Mouse (Mus musculus) forebrain, postnatal 0 days (tissue): ENCODE measurements at regions not wholly inside any gene's neighbourhood (a gene's known extent, or its start where the extent isn't known, plus 50 kb on each side); places are given as distances from the start of the nearest gene placed in this dataset.

Experiments
- ATAC-seq: fragments of 200-750 bp; cut with Nextera tagmentation; 2 replicates; pipeline ENCODE4 v1.8.0; 2017; ENCODE audit warnings: mild to moderate bottlenecking, moderate library complexity
- DNase-seq: peaks from one replicate; pipeline ENCODE4 v3.0.0-alpha.2; 2015
- H3K27ac ChIP-seq: fragments of 300-500 bp; sonication (generic); 2 replicates; pipeline ENCODE4 v1.5.1; 2014; ENCODE audit warnings: low read depth, mild to moderate bottlenecking, antibody characterized with exemption, low read length, moderate library complexity, mixed read lengths
- H3K27me3 ChIP-seq: fragments of 300-500 bp; sonication (generic); 2 replicates; pipeline ENCODE4 v1.6.1; 2014; ENCODE audit warnings: mild to moderate bottlenecking, low read length, mixed read lengths; ENCODE audit not compliant: insufficient read depth
- H3K36me3 ChIP-seq: fragments of 300-500 bp; sonication (generic); 2 replicates; pipeline ENCODE4 v1.6.1; 2014; ENCODE audit warnings: mild to moderate bottlenecking, moderate library complexity; ENCODE audit not compliant: insufficient read depth
- H3K4me1 ChIP-seq: fragments of 300-500 bp; sonication (generic); 2 replicates; pipeline ENCODE4 v1.6.1; 2014; ENCODE audit warnings: antibody characterized with exemption; ENCODE audit not compliant: insufficient read depth
- H3K4me2 ChIP-seq: fragments of 300-500 bp; sonication (generic); 2 replicates; pipeline ENCODE4 v1.6.1; 2014; ENCODE audit warnings: low read depth, mild to moderate bottlenecking, moderate library complexity
- H3K4me3 ChIP-seq: fragments of 300-500 bp; sonication (generic); 2 replicates; pipeline ENCODE4 v1.5.1; 2014; ENCODE audit warnings: low read depth, low read length, mixed read lengths
- H3K9ac ChIP-seq: fragments of 300-500 bp; sonication (generic); 2 replicates; pipeline ENCODE4 v1.6.1; 2014; ENCODE audit warnings: mild to moderate bottlenecking
- H3K9me3 ChIP-seq: fragments of 300-500 bp; sonication (generic); 2 replicates; pipeline ENCODE4 v1.6.1; 2016; ENCODE audit warnings: low read length
- CTCF ChIP-seq: sonication (generic); IDR thresholded peaks from 2 replicates; pipeline ENCODE4 v1.5.1; 2016; ENCODE audit warnings: antibody characterized with exemption, control low read depth, low read depth
- whole genome bisulfite sequencing: fragments of 180-500 bp; shearing (Covaris S2); extraction: QIAGEN DNeasy Blood & Tissue Kit; methylation state at CpG from one replicate; pipeline ENCODE4 v1.1.7; 2014; 5-methylcytosine and 5-hydroxymethylcytosine counted together

DNA sequence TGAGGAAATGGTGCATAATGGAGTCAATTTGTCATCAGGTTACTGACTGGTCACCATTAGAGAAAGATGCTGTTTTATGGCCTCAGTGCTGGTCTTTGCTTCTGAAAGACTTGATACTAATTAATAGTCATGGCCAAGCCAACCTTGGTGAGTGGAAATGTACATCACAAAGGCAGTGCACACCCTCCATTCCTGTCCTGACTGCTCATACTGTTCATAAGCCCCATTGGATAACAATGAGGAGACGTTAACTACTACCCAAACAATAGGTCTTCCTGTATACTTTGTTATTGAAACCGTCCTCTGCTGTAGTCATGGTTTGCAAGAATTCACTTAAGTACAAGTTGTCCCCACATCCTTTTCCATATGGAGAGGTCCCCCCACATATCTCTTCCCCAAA is 605.8 kb upstream of the Slc35b3 start:
- DNase-seq (no peak), ATAC-seq (no peak)
- no peak overlapping the region for H3K9ac ChIP-seq
- H3K36me3 ChIP-seq, result no peaks in the 10 kb centered on the region
- no peaks in the 10 kb centered on the region for H3K4me1 ChIP-seq
- no peaks in the 10 kb centered on the region for H3K9me3 ChIP-seq
- H3K27ac ChIP-seq, result no peak overlapping the region
- no peaks in the 10 kb centered on the region for H3K27me3 ChIP-seq
- WGBS, result 82% methylated on average over 2 of the region's 2 CpGs
- H3K4me2 ChIP-seq, result no peak overlapping the region
- H3K4me3 ChIP-seq, result no peak overlapping the region
- no peak for TF ChIP-seq CTCF

DNA sequence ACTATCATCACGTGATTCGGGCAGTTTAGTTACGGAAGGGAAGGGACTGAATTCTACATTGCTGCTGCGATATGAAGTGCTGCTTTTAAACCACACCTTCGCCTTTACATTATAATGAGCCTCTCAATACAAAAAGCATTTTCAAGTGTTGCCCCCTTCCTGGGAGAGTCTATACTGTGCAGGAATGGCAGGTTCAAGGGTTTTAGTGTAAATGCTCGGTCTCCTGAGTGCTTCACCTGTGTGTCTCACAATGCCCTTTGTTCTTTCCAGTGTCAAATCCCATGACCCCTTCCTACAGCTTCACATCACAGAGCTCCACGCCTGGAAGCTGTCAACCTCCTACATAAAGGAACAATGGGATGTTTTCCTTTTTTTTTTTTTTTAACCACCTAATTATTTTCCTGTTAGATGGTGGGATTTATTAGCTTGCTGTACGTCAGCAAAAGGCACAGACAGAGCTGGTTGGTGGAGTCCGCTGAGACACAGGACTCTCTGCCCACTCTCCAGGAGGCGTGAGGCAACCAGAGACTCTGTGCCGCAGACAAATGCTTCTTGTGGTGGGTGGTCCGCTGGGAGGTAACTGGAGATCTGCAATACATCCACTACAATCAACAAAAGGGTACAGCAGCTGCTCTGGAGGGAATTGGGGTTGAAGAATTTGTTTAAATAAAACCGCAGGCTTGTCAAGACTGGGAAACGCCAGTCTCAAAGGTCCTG is 577.2 kb upstream of the Slc35b3 start:
- Histone ChIP-seq H3K4me2 (no peak overlapping the region), H3K9ac (no peak overlapping the region), H3K36me3 (no peaks in the 10 kb centered on the region), H3K27me3 (no peaks in the 10 kb centered on the region), H3K27ac (no peak overlapping the region), H3K4me1 (no peaks in the 10 kb centered on the region), H3K4me3 (no peak overlapping the region), H3K9me3 (no peaks in the 10 kb centered on the region)
- no peak for DNase-seq
- TF ChIP-seq CTCF, result no peak
- 43% methylated on average over 14 of the region's 14 CpGs for WGBS
- no peak for ATAC-seq

DNA sequence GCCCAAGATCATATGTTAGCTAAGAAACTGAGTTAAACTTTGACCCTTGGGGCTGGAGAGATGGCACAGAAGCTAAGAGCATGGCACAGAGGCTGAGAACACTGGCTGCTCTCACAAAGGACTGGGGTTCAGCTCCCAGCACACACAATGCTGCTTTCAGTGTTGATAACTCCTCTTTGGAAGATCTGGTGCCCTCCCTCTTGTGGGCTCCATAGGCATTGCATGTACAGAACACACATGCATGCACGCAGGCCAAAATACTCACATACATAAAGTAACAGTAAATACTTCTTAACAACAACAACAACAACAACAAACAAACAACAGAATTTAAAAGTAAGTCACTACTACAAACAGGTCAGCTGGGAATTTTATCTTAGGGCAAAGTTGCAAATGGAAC is 565.8 kb upstream of the Slc35b3 start:
- no peaks in the 10 kb centered on the region for H3K36me3 ChIP-seq
- TF ChIP-seq CTCF, result peak; percentile 49
- H3K9ac ChIP-seq, result no peak overlapping the region
- no peaks in the 10 kb centered on the region for H3K27me3 ChIP-seq
- H3K4me3 ChIP-seq, result no peak overlapping the region
- 0 out of 2 replicates have a peak, but pooled peaks cover 2% of the 10 kb centered on the region for H3K9me3 ChIP-seq
- H3K4me2 ChIP-seq, result no peak overlapping the region
- no peak for ATAC-seq
- H3K4me1 ChIP-seq, result no peaks in the 10 kb centered on the region
- DNase-seq, result no peak
- 90% methylated on average over 1 of the region's 1 CpGs for WGBS
- no peak overlapping the region for H3K27ac ChIP-seq

- ATAC-seq, result peak; percentile 91
- H3K36me3 ChIP-seq, result no peaks in the 10 kb centered on the region
- peak overlapping the region; percentile 36 for H3K4me2 ChIP-seq
- TF ChIP-seq CTCF, result no peak
- H3K27ac ChIP-seq, result no peak overlapping the region
- peak overlapping the region; percentile 16; the same call in 1 of the 2 replicates for H3K4me3 ChIP-seq
- H3K9ac ChIP-seq, result no peak overlapping the region
- no peaks in the 10 kb centered on the region for H3K4me1 ChIP-seq
- 7% methylated on average over 9 of the region's 9 CpGs for WGBS
- H3K27me3 ChIP-seq, result no peaks in the 10 kb centered on the region
- DNase-seq, result peak; percentile 44
- 0 out of 2 replicates have a peak, but pooled peaks cover 2% of the 10 kb centered on the region for H3K9me3 ChIP-seq
Observed at GRCm38 (mm10) chr13:39523856-39524301, 563.2 kb upstream of the Slc35b3 start.

DNA sequence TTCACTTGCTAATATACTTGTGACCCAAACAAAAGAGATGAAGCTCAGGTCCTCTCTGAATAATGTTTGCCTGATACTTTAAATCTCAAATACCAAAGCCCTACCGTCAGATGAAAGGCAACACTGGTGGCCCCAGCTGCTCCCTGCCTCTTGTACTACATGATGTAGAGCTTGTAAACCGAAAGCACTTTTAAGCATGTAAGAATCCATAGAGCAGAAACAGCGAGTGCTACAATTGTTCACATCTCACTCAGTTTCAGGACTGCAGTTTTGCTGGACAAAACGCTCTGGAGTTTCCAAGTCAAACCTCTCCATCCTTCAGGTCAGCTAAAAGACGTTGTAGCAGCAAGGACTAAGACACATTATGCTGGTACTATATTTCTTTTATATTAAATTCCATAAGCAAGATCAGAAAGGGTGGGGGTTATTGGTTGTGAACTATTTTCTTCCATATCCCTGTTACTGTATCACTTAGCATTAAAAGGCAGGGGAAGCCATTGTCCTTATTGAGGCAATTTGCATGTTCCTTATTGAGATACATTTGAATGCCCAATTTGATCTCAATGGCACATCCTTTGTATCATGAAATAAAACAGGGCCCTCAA is 562.7 kb upstream of the Slc35b3 start:
- Histone ChIP-seq H3K4me1 (no peaks in the 10 kb centered on the region), H3K36me3 (no peaks in the 10 kb centered on the region), H3K27ac (no peak overlapping the region), H3K4me2 (no peak overlapping the region), H3K9ac (no peak overlapping the region), H3K27me3 (no peaks in the 10 kb centered on the region), H3K9me3 (0 out of 2 replicates have a peak, but pooled peaks cover 2% of the 10 kb centered on the region), H3K4me3 (no peak overlapping the region)
- 17% methylated on average over 5 of the region's 5 CpGs for WGBS
- ATAC-seq, result no peak
- no peak for DNase-seq
- TF ChIP-seq CTCF, result no peak

DNA sequence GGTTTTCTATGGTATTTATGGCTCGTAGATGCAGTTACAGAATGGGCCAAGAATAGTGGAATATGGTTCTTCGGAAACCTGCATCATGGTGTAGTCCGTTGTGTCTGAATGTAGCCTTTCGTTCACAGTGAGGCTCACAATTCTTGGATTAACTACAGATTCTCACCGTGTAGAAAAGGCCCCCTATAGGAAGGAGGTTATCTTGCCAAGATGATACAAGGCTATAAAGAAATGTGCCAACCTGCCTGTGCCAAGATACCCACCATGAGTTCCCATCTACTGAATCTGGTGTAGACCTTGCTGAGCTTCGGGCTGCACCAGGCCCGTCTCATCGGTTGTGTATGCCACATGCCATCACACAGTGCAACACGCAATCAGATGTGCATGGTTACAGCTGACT is 560.2 kb upstream of the Slc35b3 start:
- WGBS, result 92% methylated on average over 9 of the region's 9 CpGs
- Histone ChIP-seq H3K36me3 (no peaks in the 10 kb centered on the region), H3K4me1 (no peaks in the 10 kb centered on the region), H3K27ac (no peak overlapping the region), H3K4me3 (no peak overlapping the region), H3K9ac (no peak overlapping the region), H3K27me3 (no peaks in the 10 kb centered on the region), H3K9me3 (no peaks in the 10 kb centered on the region), H3K4me2 (no peak overlapping the region)
- no peak for TF ChIP-seq CTCF
- no peak for ATAC-seq
- DNase-seq, result no peak

DNA sequence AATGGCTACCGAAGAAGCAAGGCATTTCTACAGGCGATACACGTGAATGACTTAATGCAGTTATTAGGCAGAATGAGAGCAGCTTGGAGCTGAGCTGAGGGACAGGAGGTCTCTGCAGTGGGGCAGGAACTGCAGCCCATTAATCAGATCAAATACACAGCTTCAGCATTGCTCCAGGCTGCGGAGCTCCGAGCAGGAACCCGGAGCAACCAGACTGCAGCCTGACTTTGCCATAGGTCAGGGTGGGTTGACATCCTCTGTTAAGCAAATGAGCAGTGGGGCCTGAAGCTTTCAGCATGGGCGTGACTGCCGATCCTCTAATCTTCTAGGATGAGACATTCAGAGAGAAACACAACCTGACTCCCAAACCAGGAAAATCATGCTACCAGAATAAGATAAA is 555.4 kb upstream of the Slc35b3 start:
- 74% methylated on average over 8 of the region's 8 CpGs for WGBS
- TF ChIP-seq CTCF, result no peak
- H3K27me3 ChIP-seq, result no peaks in the 10 kb centered on the region
- H3K9me3 ChIP-seq, result no peaks in the 10 kb centered on the region
- ATAC-seq (no peak), DNase-seq (no peak)
- no peak overlapping the region for H3K4me2 ChIP-seq
- H3K36me3 ChIP-seq, result no peaks in the 10 kb centered on the region
- no peaks in the 10 kb centered on the region for H3K4me1 ChIP-seq
- H3K27ac ChIP-seq, result no peak overlapping the region
- H3K9ac ChIP-seq, result no peak overlapping the region
- no peak overlapping the region for H3K4me3 ChIP-seq
